Mouse (Mus musculus) thymus, postnatal 0 days (tissue): ENCODE results near the gene Rars. TPM values are rescaled to one million over a fixed set of nuclear protein-coding genes. Genes with fewer than 3 reads are reported as not detected.
A peak's percentile ranks its signal among the peaks of the same experiment; 100 is the strongest.

ENCODE experiments used
- DNase-seq: peaks from one replicate; pipeline ENCODE4 v3.0.0-alpha.2; 2015; ENCODE audit warnings: low spot score
- microRNA counts: library from miRNA; unstranded; fragments of <30 nt; microRNA quantifications from one replicate; lab custom pipeline; 2015
- microRNA-seq: library from miRNA; unstranded; fragments of <30 nt; microRNA quantifications from one replicate; pipeline ENCODE4, GENCODE M21; 2016; ENCODE audit warnings: borderline number of aligned reads
- polyA plus RNA-seq: library from polyadenylated mRNA; unstranded; fragments of >200 nt; fragmentation: Nextera tagmentation; extraction: Ambion mirVana; gene quantifications from 2 replicates; pipeline ENCODE4 v1.2.1, GENCODE M21; 2015

The Rars gene
- polyA plus RNA-seq, 1 experiment from 2014 or later: 71.7 TPM

DNA sequence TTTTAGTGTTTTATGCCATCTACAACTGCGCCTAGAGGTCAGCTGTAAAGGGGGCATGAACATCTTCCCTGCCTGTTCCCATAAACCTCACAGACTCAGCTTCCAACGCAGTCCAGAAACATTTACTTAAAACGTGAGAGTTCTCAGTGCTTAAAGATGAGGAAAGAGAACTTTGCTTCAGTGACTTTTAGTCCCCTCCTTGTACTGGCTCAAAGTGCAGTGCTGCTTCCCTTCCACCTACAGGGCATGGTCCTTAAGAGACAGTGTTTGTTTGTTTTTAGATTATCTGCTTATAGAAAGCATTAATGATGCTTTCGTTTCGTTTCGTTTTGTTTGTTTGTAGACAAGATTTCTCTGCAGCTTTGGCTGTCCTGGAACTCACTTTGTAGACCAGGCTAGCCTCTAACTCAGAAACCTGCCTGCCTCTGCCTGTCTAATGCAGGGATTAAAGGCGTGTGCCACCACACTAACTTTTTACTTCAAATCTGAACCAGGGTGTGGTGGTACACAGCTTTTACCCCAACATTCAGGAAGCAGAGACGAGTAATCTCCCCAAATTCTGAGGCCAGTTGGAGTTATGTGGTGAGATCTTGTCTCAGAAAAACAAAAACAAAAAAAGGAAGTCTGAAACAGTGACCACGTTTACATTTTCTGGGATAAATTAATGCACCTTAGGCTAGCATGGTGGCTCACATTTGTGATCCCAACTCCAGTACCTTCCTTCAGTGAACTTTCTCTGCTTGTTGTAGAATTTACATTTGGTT is 63.4 kb downstream of the Rars start:
- DNase-seq: no peak

DNA sequence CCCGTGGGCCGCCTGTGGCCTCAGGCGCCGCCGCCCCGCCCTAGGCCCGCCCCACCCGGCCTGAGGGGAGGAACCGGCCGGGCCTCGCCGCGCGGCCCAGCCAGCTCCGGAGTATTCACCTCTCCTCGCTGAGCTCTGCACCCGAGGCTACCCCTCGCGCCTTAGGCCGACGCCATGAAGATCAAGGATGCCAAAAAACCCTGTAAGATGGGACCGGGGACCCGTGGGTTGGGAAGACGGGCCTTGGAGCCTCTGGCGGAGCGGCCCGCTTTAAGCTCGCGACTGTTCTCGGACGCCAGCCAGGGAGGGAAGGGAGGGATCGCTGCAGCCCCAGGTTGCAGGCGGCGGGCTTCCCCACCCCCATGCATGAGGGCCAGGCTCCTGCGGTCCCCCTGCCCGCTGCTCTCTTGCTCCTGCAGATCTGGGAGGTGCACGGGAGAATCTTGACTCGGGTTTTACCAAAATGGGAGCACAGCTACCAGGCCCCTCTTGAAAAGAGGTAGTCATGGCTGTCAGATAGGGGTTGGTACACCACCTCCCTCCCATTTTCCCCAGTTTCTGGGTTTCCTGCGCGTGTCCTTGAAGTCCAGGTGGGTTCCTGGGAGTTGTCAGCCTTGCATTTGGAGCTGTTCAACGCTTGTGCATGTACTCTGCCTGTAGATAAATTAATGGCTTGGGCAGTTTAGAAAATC is 64.4 kb downstream of the Rars start:
- DNase-seq: no peak

DNA sequence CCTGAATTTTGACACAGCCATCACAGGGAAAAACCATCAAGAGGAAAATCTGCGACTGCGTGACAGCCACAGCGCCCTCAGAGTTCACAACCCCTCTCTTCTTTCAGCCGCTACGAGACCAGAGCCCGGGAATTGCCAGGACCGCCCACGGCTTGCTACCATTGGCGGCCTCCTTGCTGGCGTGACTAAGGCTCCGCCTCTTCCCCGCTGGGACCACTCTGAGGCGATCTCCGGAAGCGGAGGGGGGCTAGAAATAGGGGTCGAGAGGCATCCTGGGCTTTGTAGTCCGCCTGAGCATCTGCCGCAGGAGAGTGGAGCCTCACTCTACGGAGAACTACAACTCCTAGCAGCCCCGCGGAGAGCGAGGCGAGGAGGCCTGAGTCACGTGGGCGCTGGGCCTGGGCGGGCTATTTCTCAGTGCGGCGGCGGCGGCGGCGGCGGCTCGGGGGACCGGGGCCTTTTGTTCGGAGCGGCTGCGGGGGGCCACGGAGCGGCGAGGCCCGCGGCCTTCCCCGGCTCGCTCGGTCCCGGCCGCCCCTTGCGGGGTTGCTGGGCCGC is 65.0 kb downstream of the Rars start, which contains the start of gene Pank3:
Gene Pank3 (plus strand): TSS at position 297 of the 558 bp plus-strand sequence.
- peak; percentile 98 for DNase-seq

DNA sequence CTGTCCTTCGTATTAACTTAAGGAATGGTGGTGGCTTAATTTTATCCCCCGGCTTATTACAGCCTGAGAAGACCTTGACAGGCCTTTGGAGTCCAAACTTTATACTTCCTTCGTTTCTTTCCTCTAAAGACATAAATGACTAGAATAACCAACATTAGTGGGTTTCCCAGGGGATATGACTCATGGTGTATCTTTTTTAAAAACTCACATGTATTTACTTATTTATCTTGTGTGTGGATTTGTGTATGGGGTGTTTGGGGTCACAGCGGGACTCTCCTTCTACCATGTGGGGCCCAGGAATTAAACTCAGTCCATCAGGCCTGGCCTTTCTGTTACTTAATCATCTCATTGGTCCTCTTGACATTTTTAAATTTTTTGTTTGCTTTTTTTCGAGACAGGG is 67.5 kb downstream of the Rars start:
- no peak for DNase-seq

DNA sequence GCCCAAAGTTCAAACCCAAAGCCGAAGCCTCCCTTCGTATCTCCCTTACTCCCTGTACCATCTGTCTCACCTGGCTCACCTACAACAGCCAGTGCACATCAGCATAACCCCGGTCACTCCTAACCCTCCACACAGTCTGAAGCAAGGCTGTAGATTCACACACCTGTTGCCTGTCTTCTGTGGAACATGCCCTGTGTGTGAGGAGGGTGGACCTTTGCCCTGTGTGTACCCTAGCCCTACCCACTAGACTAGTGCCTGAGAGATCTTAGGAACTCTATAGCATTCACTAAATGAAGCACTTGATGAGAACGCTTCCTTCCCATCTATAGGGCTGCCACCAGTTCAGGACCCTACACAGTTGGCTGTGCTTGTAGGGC is 73.7 kb downstream of the Rars start:
- DNase-seq: no peak

DNA sequence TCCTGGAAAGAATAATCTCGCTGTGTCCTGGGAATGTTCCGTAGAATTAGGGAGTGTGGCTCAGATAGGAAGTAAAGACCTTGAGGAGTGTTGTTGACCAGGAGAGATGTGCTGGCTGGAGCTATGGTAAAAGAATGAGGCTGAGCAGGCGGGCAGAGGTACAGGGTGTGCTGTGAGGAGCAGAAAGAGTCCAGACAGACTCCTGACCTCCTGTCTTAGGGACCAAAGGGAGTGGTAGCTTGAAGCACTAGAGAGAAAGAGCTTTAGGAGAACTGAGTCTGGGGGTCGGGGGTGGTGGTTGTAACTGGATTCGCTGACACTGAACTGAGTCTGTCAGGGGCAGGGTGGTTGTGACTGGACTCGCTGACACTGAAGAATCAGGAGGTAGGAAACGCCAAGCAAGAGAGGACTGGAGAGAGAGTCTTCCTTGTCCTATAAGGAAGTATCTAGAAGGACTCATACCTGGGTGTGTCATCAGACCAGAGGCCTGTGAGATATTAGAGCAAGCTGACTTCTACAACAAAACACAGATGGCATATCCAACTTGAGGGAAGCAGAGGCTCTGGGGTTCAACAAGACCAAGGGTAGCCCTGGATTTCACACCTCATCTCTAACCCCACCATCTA is 74.2 kb downstream of the Rars start:
- no peak for DNase-seq

MicroRNAs encoded within 50 kb of the gene (microRNA counts, 519-probe panel; counts per million panel counts)
- 7,331 counts per million, percentile 95 among the panel's probes with 10 or more counts for microRNA mmu-miR-103 (lab: Ali Mortazavi, UCI)

Small RNAs within 50 kb of the gene (microRNA-seq; reads per million reads assigned to microRNA genes)
- gene Mir103-1: 5.4 reads per million, percentile 7 among the genes with 10 or more reads in this experiment

Other genes starting within 250 kb of the Rars start
- gene Pank3, start 65.0 kb downstream of the Rars start, polyA plus RNA-seq: 11.3 and 13.6 TPM in 2 replicates
- gene Fbll1, start 35.6 kb downstream of the Rars start, polyA plus RNA-seq: not detected in 2 replicates
- gene Wwc1, start 146.0 kb upstream of the Rars start, polyA plus RNA-seq: 1.2 and 1.5 TPM in 2 replicates